Mouse (Mus musculus): ENCODE data around the gene Ndufa12.

Gene Ndufa12

DNA sequence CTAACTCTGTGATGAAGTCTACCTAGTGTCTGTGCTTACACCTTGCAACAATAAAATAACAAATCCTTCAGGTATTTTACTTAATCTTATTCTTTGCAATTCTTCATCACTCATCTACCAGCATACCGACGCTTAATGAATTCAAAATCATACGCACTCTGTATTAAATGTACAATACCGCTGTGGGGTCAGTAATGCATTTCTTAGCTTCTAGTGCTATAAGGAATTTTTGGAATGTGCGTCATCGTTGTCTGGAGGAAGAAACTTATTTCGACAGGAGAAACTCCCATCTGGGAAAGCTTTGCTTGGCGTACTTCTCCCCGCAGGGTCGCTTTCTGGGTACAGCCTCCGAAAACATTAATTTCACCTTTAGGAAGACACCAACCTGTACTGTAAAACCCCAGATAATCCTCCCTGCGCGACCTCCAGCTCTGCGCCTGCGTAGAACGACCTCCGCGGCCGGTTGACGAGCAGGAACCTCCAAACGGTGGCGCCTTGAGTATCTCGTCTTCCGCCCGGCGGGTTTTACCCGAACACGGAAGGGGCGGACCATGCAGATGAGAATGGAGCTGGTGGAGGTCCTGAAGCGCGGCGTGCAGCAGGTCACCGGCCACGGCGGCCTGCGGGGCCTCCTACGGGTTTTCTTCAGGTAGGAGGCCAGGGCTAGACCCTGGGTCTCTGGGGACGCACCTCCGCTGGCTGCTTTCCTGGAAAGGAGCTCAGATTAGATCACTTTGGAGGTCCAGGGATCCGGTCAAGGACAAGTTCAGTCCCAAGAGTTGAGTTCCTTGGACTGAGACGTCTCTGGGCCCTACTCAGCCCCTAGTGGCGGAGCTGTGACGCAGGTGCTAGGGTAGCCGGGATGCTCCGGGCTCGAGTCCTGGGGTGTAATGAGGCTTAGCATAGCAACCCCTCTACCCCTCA lies at the start of gene Ndufa12:
TSS of gene Ndufa12 (plus strand) at position 239 of the 924 bp plus-strand sequence.
- peak; percentile 66 for DNase-seq (ENCODE audit: low spot score)

DNA sequence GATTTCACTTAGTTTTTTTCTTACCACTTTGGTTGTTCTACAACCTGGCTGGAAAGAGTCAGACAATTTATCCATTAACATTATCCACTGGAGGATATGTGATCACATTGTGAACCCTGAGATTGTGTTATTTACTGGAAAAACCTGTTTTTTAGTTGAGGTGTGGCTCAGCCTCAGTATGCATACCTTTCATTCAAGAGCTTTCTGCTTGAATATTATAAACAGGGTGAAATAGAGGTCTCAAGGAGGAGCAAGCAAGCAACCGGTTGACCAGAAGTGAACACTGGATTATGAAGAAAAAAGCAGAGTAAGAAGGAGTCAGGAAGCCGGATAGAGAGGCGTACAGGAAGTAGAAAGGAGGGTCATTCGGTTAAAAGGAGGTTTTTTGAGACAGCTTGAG lies 47.0 kb upstream of the Ndufa12 start:
- no peak for DNase-seq (ENCODE audit: low spot score)

DNA sequence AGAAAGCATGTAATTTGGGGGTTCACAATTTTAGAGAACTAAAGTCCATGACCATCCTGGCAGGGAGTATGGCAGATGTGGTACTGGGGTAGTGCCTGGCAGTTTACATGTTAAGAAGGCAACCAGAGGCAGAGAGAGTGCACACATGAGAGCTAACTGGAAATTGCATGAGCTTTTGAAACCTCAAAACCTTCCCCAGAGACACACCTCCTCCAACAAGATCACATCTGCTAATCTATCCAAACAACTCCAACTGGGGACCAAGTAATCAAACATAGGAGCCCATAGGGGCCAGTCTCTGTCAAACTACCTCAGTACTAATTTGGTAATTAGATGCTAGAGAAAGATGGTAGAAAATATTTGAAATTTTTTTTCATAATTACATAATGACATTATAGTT lies 44.7 kb upstream of the Ndufa12 start:
- DNase-seq (ENCODE audit: low spot score) = no peak

DNA sequence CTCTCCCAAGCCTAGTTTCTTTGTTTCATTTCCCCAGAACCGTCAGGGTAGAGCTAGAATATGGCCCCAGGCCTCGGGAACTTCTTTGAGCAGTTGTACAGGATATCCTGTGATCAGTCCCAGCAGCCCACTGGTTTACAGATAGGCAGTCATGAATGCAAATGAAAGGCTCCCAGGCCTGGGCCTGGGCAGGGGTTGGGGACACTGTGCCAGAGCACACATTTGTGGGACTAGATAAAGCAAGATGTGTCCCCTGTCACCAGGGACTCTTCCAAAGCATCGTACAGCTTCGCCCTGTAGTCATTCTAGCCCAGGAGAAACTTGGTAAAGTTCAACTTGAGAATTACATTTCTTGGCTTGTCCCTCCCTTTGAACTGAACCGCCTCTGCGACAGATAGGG lies 39.6 kb upstream of the Ndufa12 start:
- DNase-seq (ENCODE audit: low spot score) = no peak

DNA sequence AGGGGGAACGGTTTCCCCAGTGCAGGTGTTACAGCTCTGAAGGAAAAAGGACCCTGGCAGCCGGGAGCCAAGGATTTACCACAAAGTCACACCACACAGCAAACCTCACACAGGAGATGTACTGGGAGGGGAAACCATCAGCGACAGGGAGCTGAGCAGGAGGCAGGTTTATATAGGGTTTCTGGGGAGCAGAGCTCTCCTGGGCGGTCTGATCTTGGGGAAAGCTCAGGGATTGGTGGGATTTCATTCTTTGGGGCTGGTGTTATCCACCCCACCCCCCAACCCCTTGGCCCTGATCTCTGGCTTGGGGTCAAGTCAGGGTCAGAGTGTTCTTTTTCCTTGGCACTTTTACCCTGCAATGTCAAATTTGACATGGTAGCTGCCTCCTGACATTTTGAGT lies 39.1 kb upstream of the Ndufa12 start:
- no peak for DNase-seq (ENCODE audit: low spot score)

DNA sequence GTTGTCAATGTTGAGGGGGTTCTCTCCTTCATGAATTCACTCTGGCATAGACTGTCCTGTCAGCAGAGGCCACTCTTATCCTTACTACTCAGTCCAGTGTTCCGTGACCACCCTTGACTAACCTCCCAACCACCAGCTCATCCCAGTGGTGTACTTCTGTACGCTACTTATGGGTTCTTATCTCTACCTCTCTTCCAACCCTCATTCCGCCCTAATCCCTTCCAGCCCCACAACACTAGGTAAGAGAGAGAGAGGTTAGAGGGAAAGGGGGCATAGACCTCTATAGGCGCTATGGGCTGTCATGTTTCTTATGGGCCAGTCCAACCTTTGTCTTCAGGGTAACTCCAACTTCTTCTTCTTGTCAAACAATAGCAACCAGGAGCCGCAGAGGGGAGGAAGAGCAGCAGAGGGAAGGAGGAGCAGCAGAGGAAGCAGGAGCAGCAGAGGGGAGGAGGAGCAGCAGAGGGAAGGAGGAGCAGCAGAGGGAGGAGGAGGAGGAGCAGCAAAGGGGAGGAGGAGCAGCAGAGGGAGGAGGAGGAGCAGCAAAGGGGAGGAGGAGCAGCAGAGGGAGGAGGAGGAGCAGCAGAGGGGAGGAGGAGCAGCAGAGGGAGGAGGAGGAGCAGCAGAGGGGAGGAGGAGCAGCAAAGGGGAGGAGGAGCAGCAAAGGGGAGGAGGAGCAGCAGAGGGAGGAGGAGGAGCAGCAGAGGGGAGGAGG lies 37.3 kb upstream of the Ndufa12 start:
- no peak for DNase-seq (ENCODE audit: low spot score)

DNA sequence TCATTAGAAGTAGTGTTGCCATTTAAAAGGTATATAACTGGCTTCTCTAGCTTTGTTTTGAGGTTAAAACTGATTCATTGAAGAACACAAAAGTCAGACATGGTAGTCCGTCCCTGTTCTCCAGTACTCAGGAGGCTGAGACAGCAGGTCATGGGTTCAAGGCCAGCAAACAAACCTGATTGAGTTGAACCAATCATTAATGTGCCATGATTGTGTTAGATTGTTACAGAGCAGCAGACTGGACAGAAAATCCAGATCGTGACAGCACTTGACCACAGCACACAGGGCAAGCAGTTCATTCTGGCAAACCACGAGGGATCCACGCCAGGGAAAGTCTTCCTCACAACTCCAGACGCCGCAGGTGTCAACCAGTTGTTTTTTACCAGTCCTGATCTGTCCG lies 36.5 kb upstream of the Ndufa12 start:
- DNase-seq (ENCODE audit: low spot score) = no peak

DNA sequence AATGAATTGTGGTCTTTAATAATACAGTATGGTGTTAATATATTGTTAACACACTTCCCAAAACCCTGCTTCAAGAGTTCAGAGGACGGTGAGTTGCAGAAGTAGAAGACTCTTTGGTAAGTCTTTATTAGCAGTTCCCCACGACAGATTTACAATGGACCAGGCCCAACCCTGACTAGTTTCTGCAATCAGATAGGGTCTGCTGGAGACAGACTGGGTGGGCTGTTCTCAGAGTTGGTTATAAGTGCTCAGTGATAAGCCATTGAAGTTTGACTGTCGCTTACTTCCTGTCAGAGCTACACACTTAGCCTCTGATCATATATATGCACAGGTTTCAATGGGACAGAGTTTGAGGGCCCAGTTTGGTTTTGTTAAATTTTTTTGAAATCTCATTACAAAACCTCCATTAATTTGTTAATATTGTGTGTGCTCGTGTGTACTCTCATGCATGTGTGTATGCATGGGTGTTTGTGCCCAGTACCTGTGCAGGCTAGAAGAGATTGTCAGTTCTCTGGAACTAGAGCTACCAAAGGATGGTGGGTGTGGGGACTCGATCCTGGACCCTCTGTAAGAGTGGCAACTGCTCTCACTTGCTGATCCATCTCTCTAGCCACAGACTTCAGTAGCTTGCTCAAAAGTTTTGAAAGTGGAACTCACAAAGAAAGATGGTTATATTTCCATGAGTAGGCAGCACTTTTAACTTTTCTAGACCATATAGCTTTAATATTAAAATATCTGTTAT lies 34.2 kb upstream of the Ndufa12 start:
- DNase-seq (ENCODE audit: low spot score) = no peak

DNA sequence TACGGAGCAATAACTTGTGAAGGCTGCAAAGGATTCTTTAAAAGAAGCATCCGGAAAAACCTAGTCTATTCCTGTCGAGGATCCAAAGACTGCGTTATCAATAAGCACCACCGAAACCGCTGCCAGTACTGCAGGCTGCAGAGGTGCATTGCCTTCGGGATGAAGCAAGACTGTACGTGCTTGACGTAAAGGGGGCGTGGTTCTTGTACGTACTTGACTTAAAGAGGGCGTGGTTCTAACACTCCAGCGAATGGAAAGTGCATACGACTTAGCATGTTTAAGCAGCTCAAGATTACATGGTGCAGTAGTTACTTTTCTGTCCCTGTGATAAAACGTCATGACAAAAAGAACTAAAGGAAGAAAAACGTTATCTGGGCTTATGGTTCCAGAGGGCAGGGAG lies 33.1 kb upstream of the Ndufa12 start:
- DNase-seq (ENCODE audit: low spot score) = no peak

DNA sequence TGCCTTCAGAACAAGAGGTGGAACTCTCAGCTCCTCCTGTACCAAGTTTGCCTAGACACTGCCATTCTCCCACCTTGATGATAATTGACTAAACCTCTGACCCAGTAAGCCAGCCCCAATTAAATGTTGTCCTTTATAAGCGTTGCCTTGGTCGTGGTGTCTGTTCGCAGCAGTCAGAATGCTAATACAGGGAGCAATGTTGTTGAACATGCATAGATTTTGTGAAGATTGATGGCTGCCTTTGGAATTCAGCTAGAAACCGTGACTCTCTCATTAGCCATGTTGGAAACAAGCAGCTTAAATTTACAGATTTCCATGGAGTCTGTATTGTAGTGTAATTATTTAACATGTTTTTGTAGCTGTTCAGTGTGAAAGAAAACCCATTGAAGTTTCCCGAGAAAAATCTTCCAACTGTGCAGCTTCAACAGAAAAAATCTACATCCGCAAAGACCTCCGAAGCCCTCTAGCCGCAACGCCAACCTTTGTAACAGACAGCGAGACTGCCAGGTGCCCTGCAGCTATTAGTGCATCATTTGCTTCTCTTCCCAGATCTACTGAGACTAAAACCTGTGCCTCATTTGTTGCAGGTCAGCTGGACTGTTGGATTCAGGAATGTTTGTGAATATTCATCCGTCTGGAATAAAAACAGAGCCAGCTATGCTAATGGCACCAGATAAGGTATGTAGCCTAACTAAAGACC lies 31.3 kb upstream of the Ndufa12 start:
- no peak for DNase-seq (ENCODE audit: low spot score)

DNA sequence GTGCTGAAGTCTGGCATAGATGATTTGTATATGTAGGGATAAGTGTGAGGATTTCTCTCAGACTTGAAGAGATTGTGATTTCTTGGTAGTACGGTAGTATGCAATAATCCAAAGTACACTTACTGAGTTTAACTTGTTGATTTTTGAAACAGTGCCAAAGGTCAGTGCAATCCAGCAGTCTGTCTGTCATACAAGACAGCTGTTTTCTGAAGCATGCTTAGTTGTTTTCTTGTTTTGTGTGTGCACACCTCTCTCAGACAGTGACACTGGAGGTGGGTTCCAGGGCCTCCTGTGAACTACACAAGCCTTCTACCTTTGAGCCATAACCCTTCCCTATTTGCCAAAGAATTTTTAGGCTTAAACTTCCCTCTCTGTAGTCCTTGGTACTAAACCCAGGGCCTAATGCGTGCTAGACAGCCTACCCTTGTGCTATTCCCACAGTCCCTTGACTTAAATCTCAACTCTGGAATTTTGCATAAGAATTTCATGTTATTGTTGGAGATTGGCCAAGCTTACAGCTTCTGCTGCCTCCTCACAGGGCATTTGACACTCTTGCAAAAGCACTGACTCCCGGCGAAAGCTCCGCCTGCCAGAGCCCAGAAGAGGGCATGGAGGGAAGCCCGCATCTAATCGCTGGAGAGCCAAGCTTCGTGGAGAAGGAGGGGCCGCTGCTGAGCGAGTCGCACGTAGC lies 26.9 kb upstream of the Ndufa12 start:
- DNase-seq (ENCODE audit: low spot score) = no peak

DNA sequence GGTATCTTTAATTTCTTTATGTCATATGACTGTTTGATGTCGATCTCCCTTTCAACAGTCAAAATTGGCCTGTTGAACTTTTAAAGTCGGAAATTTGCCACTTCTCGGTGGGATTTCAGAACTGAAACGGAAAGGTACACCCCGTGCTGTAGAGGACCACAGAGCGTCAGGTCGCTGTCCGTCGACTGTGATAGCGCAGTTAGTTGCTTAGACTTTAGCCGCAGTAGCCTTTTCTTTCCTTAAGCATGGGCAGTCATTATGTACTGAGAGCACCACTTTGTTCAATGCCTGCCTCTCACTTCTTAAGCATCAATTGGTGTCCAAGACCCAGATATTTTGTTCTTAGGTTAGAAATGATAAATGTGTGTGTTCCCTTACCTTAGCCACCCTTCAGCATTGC lies 26.4 kb upstream of the Ndufa12 start:
- DNase-seq (ENCODE audit: low spot score) = no peak

DNA sequence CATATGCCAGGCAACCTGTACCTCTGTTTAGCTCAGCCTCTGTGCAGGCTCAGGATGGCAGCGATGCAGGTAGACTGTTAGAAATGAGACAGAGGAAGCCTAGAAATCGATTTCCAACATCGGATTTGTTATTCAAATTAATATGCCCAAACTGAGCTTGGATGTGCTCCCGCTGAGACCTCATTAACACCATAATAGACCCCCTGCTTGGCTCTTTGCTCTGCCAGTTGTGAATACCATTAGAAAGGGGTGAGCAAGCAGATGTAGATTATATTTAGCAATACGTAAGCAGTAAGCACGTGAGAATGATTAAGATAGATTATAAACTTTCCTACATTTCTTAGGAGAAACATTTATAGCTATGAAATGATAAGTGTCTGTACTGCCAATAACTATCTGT lies 25.8 kb upstream of the Ndufa12 start:
- no peak for DNase-seq (ENCODE audit: low spot score)

DNA sequence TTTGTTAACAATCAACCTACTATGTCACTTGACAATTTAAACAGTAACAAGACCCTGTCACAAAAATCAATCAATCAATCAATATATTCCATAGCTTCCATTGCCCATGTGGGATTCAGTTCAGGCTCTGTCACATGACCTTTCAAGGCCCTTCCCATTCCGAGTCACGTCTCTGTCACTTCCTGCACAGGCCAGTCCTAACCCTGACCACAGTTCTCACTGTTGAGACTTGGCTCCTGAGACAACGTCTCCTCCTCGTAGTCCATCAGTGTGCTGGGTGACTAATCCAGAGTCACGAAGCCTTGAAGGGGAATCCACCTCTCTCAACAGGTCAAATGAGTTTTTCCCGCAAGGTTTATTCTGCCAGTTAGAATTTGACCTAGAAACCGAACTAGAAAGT lies 23.9 kb upstream of the Ndufa12 start:
- no peak for DNase-seq (ENCODE audit: low spot score)

DNA sequence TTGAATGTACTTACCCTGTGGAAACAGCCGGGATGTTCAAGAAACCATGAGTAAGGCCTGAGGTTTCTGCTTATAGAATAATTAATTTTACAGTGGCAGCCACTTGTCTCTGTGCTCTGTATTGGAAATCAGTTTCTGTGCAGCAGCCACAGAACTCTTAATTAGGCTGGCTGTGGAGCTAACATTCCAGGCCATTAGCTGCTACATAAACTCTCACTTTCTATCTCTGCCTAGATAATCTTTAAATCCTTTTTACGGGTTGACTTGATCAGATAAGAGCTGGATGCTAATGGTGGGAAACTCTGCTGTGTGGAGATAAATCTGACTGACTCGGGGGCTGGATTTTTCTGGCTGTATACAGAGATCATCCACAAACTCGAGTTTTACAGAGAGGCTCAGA lies 15.3 kb upstream of the Ndufa12 start:
- no peak for DNase-seq (ENCODE audit: low spot score)

DNA sequence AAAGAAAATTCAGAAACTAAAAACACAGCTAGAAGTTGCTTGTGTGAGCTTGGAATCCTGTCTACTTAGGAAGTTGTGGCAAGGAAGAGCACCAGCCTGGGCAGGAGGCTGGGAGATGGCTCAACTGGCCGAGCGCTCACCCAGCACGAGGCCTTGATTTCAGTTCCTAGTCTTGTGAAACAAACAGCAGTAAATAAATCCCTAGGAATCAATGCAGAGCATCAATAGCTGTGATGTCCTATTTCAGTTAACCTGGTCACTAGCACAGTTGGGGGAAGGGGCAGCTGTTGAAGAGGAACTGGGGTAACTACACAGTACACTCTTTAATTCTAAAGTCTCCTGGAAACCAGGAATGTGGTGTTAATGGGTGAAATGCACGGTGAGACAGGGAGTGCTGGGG lies 6.5 kb downstream of the Ndufa12 start:
- DNase-seq (ENCODE audit: low spot score) = no peak

DNA sequence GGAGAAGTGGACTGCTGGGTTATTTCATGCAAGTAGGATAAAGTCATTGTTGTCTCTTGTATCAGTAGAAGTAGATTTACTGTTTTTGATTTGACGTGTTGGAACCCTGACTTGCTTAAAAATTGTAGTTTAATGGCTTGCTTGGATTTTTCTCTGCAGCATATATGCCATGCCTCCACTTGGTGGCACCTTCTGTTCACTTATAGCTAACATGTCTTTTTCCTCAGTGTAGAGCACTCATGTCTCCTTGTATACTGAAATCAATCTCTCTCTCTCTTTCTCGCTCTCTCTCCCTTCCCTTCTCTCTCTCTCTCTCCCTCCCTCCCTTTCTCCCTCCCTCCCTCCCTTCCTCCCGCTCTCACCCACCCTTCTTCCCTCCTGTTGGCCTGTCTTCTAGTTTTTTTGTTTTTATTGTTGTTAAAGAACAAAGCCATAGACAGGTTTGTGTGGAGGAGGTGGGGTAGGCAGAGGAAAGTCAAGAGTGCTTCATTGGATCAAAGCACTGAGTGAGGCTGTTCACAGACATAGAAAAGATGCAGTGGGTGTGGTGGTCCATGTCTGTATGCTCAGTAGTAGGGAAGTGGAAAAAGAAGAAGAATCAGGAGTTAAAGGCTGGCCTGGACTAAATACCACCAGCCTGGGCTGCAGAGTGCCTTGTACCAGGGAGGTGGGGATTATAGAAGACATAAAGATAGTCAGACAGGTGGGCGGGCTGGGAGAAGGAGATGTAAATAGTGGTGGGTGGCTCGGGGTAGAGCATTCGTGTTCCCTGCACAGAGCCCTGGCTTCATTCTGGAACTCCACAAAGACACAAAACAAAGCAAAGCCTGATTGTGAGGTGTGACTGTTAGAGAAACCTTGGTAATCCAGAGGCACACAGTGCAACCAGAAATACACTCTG lies 12.4 kb downstream of the Ndufa12 start:
- DNase-seq (ENCODE audit: low spot score) = no peak

DNA sequence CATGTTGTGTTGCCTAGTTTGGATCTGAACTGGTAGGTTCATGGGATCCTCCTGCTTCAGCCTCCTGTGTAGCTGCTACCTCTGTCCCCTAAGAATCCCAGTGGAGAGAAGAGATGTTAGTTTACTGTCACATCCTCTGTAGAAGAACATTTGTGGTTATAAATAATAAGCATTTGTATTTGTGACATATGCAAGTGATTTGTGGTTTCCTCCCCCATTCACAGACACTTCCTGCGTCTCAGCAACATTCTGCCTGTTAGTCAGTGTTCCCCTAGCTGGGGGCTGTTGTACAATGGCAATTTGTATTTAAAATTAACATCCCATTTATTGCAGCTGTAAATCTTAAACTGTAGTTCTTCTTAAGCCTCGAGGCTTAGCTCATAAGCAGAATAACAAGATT lies 13.2 kb downstream of the Ndufa12 start:
- DNase-seq (ENCODE audit: low spot score) = no peak

DNA sequence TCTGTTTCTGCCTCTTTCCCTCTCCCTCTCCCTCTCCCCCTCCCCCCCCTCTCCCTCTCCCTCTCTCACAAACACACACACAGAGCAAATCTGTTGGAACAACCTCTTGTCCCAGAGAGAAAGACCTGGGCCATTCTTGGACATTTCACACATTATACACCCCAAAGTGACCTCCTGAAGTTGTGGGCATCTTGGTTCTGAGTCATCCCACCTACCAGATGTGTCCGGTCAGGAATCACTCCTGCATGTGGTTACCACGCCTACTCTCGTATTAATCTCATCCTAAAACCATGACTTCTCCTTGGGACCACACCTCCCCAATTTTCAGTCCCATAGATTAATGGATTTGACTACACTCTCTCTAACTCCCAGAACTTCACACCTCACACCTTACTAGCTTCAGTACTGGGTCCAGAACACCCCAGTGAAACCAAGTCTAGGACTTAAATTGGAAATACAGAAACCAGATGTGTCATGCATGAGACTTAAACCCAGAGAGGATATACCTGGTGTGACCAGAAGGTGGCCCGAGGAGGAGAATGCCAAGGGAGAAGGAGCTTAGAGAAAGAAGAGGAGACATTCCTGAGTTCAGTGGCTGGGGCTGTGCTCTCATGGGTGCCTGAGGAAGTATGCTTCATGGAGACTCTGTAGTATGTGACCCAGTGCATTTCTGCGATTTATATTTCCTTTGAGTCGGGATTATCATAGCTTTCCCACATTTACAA lies 26.7 kb downstream of the Ndufa12 start:
- DNase-seq (ENCODE audit: low spot score) = no peak

All from urinary bladder, postnatal 10 days (tissue).